Mouse (Mus musculus) layer of hippocampus, adult 18-20 months (tissue): Measurements from ENCODE around the gene Tmem82. TPM values are rescaled to one million over a fixed set of nuclear protein-coding genes. Genes with fewer than 3 reads are reported as not detected.
"Not testable (repeated sequence)": the region's sequence is repeated elsewhere in the genome, so short reads cannot be mapped to it uniquely, and the experiment has no call there.

Experiments
- DNase-seq, 2 experiments: peaks; one replicate each; pipeline ENCODE4 v3.0.0; 2022; ENCODE audit warnings: low spot score in 2 of 2
- total RNA-seq, 2 experiments: library from RNA; stranded (reverse); gene quantifications; 2 replicates each; pipeline ENCODE4 v1.2.3; 2021

Gene Tmem82
- total RNA-seq, 2 experiments from 2014 or later = 0.32 to 0.51 TPM

DNA sequence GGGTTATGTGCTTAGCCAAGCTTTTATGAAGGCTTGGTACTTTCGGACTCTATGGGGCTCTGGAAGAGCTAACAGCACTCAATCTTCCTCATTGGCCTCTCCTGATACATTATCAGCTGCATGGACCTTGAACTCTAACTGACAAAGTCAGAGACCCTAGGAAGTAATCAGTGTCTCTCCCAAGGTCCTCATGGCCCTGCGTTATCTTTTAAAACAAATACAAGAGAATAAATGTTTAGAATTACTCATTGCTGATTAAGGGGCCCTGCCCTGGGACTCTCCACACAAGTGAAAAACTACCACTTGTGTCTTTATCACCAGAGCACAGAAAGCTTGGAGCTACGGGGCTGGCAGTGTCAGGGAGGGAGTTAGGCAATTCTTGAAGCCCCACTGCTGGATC, 39.6 kb downstream of the Tmem82 start:
- DNase-seq = no peak

- DNase-seq = no peak
These were observed 41.6 kb downstream of the Tmem82 start for GRCm38 (mm10) chr4:141576877-141577276.

GRCm38 (mm10) chr4:141576404-141576803, 42.0 kb downstream of the Tmem82 start:
- no peak for DNase-seq

DNA sequence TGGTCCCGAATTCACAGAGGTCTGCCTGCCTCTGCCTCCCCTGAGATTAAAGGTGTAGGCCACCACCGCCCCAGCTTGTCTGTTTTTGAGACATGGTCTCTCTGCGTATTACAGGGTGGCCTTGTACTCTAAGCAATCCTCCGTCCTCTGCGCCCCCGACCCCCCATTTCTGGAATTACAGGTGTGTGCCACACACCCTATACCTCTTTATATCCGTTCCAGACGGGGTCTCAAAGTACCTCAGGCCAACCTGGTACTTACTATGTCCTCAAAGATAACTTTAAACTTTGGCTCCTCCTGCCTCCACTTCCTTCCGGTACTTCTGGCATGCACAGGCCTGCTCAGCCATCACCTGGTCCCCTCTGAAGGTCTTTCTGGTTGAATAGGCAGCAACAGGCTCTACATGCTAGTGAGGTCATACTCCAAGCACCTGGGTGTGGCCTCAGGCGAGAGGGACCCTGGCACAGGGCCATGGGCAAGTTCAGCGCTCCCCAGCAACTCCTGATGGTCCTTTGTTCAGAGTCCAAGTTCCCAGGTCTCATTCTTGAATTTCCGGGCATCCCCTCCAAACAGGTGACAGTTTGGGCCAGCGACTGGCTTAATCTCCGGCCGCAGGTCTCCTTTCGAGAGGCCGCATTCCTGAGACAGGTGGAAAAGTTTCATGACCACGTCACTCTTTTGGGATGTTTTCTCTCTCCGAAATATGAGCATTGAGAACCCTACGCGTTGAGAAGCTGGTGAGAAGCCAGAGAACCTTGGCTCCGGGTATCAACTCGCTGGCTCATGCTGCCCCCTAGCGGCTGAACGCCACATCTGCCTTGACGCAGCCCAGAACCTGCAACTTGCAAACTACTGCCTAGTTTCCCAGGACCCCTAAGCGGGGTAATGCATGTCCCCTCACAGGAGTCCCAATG, 43.4 kb downstream of the Tmem82 start:
- DNase-seq = peak; percentile 58 to 84

- no peak for DNase-seq
These were observed 45.0 kb downstream of the Tmem82 start for GRCm38 (mm10) chr4:141573359-141573966.

GRCm38 (mm10) chr4:141572668-141573358, 45.6 kb downstream of the Tmem82 start:
- no peak for DNase-seq

GRCm38 (mm10) chr4:141571934-141572333, 46.5 kb downstream of the Tmem82 start:
- DNase-seq = no peak

GRCm38 (mm10) chr4:141571337-141571739, 47.1 kb downstream of the Tmem82 start:
- no peak for DNase-seq

DNA sequence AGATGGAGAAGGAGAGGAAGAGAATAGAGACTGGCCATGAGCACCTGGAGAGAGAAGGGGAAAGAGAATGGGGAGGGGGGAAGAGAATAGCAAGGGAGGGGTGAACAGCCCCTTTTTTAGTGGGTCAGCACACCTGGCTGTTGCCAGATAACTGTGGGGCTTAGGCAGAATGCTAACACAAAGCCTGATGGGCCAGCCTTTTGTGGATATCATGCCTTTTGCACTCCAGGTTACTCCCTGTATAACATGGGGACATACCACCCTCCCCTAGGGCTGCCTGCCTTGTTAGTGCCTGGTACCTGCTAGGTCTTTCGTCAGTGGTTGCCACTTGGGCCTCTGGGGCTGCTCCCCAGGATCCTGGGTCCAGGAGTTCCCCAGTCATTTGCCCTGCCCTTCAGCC, 47.6 kb downstream of the Tmem82 start:
- no peak for DNase-seq

- no peak for DNase-seq
These were observed 48.4 kb downstream of the Tmem82 start for GRCm38 (mm10) chr4:141570004-141570403.

GRCm38 (mm10) chr4:141568966-141569365, 49.5 kb downstream of the Tmem82 start:
- DNase-seq = no peak

GRCm38 (mm10) chr4:141567174-141567573, 51.3 kb downstream of the Tmem82 start:
- DNase-seq = not testable (repeated sequence)

DNA sequence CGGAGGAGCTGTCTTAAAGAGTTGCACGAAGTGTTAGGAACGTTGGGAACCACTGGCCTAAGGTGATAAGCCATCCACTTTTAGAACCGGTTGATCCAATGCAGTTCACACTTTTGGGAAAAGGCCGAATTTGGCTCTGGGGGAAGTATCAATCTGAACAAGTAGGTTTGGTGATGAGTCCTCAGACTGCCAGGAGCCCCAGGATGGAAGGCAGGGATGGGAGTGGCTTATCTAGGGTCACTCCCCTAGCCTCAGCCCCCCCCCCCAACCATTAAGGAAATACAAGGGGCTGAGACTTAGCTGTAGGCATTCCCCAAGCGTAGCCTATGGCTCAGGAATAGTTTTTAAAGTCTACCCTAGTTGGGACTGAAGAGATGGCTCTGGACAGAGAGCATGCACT, 52.2 kb downstream of the Tmem82 start:
- DNase-seq = no peak

GRCm38 (mm10) chr4:141565325-141565724, 53.1 kb downstream of the Tmem82 start:
- no peak for DNase-seq

- DNase-seq = no peak
These were observed 53.8 kb downstream of the Tmem82 start for GRCm38 (mm10) chr4:141564660-141565059.

DNA sequence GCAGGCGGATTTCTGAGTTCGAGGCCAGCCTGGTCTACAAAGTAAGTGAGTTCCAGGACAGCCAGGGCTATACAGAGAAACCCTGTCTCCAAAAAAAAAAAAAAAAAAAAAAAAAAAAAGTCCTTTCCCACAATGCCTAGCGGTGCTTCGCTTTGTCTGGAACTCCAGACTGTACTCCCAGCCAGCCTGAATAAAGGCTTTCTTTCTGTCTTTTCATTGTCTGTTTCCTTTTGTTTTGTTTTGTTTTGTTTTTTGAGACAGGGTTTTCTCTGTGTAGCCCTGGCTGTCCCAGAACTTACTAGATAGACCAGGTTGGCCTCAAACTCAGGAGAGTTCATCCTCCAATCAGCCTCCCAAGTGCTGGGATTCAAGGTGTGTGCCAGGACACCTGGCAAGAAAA, 54.2 kb downstream of the Tmem82 start:
- no peak for DNase-seq

Other genes starting within 250 kb of the Tmem82 start
- gene Clcnka, start 219.9 kb downstream of the Tmem82 start, total RNA-seq = not detected
- gene Clcnkb, start 202.6 kb downstream of the Tmem82 start, total RNA-seq = not detected
- not detected for gene Hspb7, start 197.9 kb downstream of the Tmem82 start, total RNA-seq
- gene Srarp, start 182.5 kb downstream of the Tmem82 start, total RNA-seq = 1 to 10 TPM; 2.4 to 3.9 TPM
- 10 to 100 TPM; 32.4 to 36.4 TPM for gene Zbtb17, start 174.0 kb downstream of the Tmem82 start, total RNA-seq
- 10 to 100 TPM; 60.3 to 66.7 TPM for gene Spen, start 80.0 kb downstream of the Tmem82 start, total RNA-seq
- gene Fblim1, start 12.5 kb downstream of the Tmem82 start, total RNA-seq = under 1 TPM; 0.61 to 0.74 TPM
- 1 to 10 TPM; 4.1 to 4.2 TPM for gene Slc25a34, start 5.2 kb upstream of the Tmem82 start, total RNA-seq
- gene Plekhm2, start 46.3 kb upstream of the Tmem82 start, total RNA-seq = 10 to 100 TPM; 81.2 to 81.3 TPM
- gene Rsc1a1, start 67.0 kb upstream of the Tmem82 start, total RNA-seq = under 1 TPM in 1 of 2 experiments, not detected in 1; 0.25 TPM
- 10 to 100 TPM; 47.6 to 52.4 TPM for gene Ddi2, start 104.8 kb upstream of the Tmem82 start, total RNA-seq
- gene Agmat, start 128.0 kb upstream of the Tmem82 start, total RNA-seq = under 1 TPM in 1 of 2 experiments, not detected in 1; 0.22 TPM
- gene Dnajc16, start 172.3 kb upstream of the Tmem82 start, total RNA-seq = 10 to 100 TPM; 44.2 to 48.6 TPM
- gene Casp9, start 175.0 kb upstream of the Tmem82 start, total RNA-seq = 10 to 100 TPM; 25.6 to 28.8 TPM
- gene Cela2a, start 207.5 kb upstream of the Tmem82 start, total RNA-seq = not detected
- gene Ctrc, start 227.7 kb upstream of the Tmem82 start, total RNA-seq = not detected